Mouse (Mus musculus) liver, embryonic 15.5 days (tissue): ENCODE results near the gene Kbtbd13. TPM values are rescaled to one million over a fixed set of nuclear protein-coding genes. Genes with fewer than 3 reads are reported as not detected.
A peak's percentile ranks its signal among the peaks of the same experiment; 100 is the strongest.

Experiments
- ATAC-seq: fragments of 200-750 bp; cut with Nextera tagmentation; 2 replicates; pipeline ENCODE4 v1.8.0; 2017; ENCODE audit warnings: moderate number of reproducible peaks, mild to moderate bottlenecking, moderate library complexity; ENCODE audit not compliant: insufficient read depth
- H3K27ac ChIP-seq: fragments of 300-500 bp; sonication (generic); replicated peaks from 2 replicates; pipeline ENCODE4 v1.5.1; 2015; ENCODE audit warnings: mild to moderate bottlenecking, inconsistent platforms
- H3K27me3 ChIP-seq: fragments of 300-500 bp; sonication (generic); 2 replicates; pipeline ENCODE4 v1.6.1; 2015; ENCODE audit warnings: mild to moderate bottlenecking, inconsistent platforms
- H3K36me3 ChIP-seq: fragments of 300-500 bp; sonication (generic); replicated peaks from 2 replicates; pipeline ENCODE4 v1.6.1; 2015; ENCODE audit warnings: moderate library complexity, mild to moderate bottlenecking, inconsistent platforms
- H3K4me1 ChIP-seq: fragments of 300-500 bp; sonication (generic); replicated peaks from 2 replicates; pipeline ENCODE4 v1.6.1; 2015; ENCODE audit warnings: inconsistent platforms
- H3K4me2 ChIP-seq: fragments of 300-500 bp; sonication (generic); 2 replicates; pipeline ENCODE4 v1.6.1; 2015; ENCODE audit warnings: moderate library complexity, mild to moderate bottlenecking, inconsistent platforms
- H3K4me3 ChIP-seq: fragments of 300-500 bp; sonication (generic); replicated peaks from 2 replicates; pipeline ENCODE4 v1.5.1; 2015; ENCODE audit warnings: mild to moderate bottlenecking, inconsistent platforms
- H3K9ac ChIP-seq: fragments of 300-500 bp; sonication (generic); 2 replicates; pipeline ENCODE4 v1.6.1; 2015; ENCODE audit warnings: moderate library complexity, mild to moderate bottlenecking, inconsistent platforms
- H3K9me3 ChIP-seq: fragments of 300-500 bp; sonication (generic); replicated peaks from 2 replicates; pipeline ENCODE4 v1.6.1; 2016; ENCODE audit warnings: inconsistent platforms
- WGBS: fragments of 180-500 bp; shearing (Covaris S2); methylation state at CpG from one replicate; pipeline ENCODE4 v1.1.7; 2015; ENCODE audit warnings: mixed read lengths; ENCODE audit not compliant: insufficient replicate concordance; 5-methylcytosine and 5-hydroxymethylcytosine counted together
- polyA plus RNA-seq: library from polyadenylated mRNA; unstranded; fragments of >200 nt; fragmentation: Nextera tagmentation; extraction: Ambion mirVana; gene quantifications from 2 replicates; pipeline ENCODE4 v1.2.1, GENCODE M21; 2015

The Kbtbd13 gene
- polyA plus RNA-seq, 1 experiment from 2014 or later = 0.18 TPM

DNA sequence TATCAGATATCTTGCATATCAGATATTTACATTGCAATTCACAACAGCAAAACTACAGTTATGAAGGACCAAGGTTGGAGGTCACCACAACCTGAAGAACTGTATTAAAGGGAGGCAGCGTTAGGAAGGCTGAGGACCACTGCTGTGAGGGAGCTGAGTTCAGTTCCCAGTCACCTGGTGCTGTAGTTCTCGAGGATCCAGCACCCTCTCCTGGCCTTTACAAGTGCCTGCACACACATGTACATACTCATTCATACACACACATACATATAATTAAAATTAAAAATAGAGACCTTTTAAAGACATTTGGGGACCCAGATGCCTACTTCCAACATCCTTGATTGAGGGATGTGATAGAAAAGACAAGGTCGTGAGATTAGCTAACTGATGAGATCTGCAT is 28.2 kb upstream of the Kbtbd13 start:
- no peaks in the 10 kb centered on the region for H3K36me3 ChIP-seq
- WGBS = 54% methylated on average over 3 of the region's 3 CpGs
- no peaks in the 10 kb centered on the region for H3K27me3 ChIP-seq
- no peak overlapping the region for H3K4me2 ChIP-seq
- H3K9me3 ChIP-seq = no peaks in the 10 kb centered on the region
- no peak overlapping the region for H3K4me3 ChIP-seq
- ATAC-seq = no peak
- no peak overlapping the region for H3K9ac ChIP-seq
- H3K4me1 ChIP-seq = no peaks in the 10 kb centered on the region
- H3K27ac ChIP-seq = no peak overlapping the region

GRCm38 (mm10) chr9:65417738-65418137 is 26.3 kb upstream of the Kbtbd13 start:
- H3K4me1 ChIP-seq = no peaks in the 10 kb centered on the region
- H3K9ac ChIP-seq = no peak overlapping the region
- 69% methylated on average over 3 of the region's 3 CpGs for WGBS
- H3K4me3 ChIP-seq = no peak overlapping the region
- ATAC-seq = no peak
- H3K36me3 ChIP-seq = no peaks in the 10 kb centered on the region
- H3K27me3 ChIP-seq = no peaks in the 10 kb centered on the region
- H3K4me2 ChIP-seq = no peak overlapping the region
- H3K27ac ChIP-seq = no peak overlapping the region
- H3K9me3 ChIP-seq = no peaks in the 10 kb centered on the region

GRCm38 (mm10) chr9:65411326-65411725 is 19.9 kb upstream of the Kbtbd13 start:
- Histone ChIP-seq H3K9ac (no peak overlapping the region), H3K36me3 (no peaks in the 10 kb centered on the region), H3K27ac (no peak overlapping the region), H3K9me3 (no peaks in the 10 kb centered on the region), H3K4me1 (no peaks in the 10 kb centered on the region), H3K4me2 (no peak overlapping the region), H3K4me3 (no peak overlapping the region), H3K27me3 (no peaks in the 10 kb centered on the region)
- no peak for ATAC-seq
- 44% methylated on average over 3 of the region's 3 CpGs for WGBS

- H3K9ac ChIP-seq = no peak overlapping the region
- no peaks in the 10 kb centered on the region for H3K36me3 ChIP-seq
- H3K4me3 ChIP-seq = no peak overlapping the region
- H3K9me3 ChIP-seq = no peaks in the 10 kb centered on the region
- no peak overlapping the region for H3K4me2 ChIP-seq
- WGBS = 79% methylated on average over 8 of the region's 8 CpGs
- H3K4me1 ChIP-seq = no peaks in the 10 kb centered on the region
- H3K27me3 ChIP-seq = no peaks in the 10 kb centered on the region
- no peak for ATAC-seq
- H3K27ac ChIP-seq = no peak overlapping the region
Measured at GRCm38 (mm10) chr9:65410378-65410777, 18.9 kb upstream of the Kbtbd13 start.

GRCm38 (mm10) chr9:65408871-65409295 is 17.4 kb upstream of the Kbtbd13 start:
- H3K4me1 ChIP-seq = no peaks in the 10 kb centered on the region
- no peak overlapping the region for H3K4me2 ChIP-seq
- H3K4me3 ChIP-seq = no peak overlapping the region
- no peaks in the 10 kb centered on the region for H3K36me3 ChIP-seq
- H3K27me3 ChIP-seq = no peaks in the 10 kb centered on the region
- H3K9ac ChIP-seq = no peak overlapping the region
- WGBS = 57% methylated on average over 5 of the region's 5 CpGs
- ATAC-seq = no peak
- no peaks in the 10 kb centered on the region for H3K9me3 ChIP-seq
- H3K27ac ChIP-seq = no peak overlapping the region

DNA sequence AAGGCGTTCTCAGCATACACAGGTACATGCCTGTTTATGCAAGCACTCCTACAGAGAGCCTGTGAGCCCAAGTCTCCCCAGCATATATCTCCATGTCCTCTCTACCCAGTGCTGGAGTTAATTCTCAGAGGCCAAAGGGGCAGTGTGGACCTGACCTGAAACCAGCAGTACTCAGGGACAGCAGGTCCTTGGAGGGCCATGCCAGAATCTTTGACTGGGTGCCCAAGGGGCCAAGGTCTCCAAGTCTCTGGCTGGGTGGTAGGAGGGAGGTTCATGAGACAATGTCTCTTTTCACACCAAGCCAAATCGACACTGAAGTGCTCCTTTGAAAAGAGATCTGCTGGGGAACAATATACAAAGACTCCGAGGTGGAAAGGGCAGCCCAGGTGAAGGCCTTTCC is 16.4 kb upstream of the Kbtbd13 start:
- WGBS = 49% methylated on average over 3 of the region's 3 CpGs
- H3K36me3 ChIP-seq = no peaks in the 10 kb centered on the region
- H3K9ac ChIP-seq = no peak overlapping the region
- H3K4me2 ChIP-seq = no peak overlapping the region
- no peaks in the 10 kb centered on the region for H3K27me3 ChIP-seq
- H3K9me3 ChIP-seq = no peaks in the 10 kb centered on the region
- no peaks in the 10 kb centered on the region for H3K4me1 ChIP-seq
- no peak for ATAC-seq
- H3K27ac ChIP-seq = no peak overlapping the region
- H3K4me3 ChIP-seq = no peak overlapping the region

DNA sequence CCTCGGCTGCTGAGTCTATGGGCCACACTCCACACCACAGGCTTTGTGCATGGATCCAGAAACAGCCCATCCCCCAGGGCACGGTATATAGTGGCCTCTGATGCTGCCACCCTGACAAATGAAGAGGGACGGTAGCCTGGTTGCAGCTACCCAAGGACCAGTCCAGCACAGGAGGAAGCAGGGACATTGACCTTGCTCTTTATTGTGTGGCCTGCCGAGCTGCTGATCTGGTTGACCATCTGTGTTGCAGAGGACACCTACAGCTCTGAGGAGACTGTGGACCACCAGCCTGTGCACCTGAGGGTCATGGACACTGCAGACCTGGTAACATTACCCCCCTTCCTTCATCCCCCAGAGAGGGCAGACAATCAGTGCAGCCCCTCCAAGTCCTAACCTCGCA is 15.9 kb upstream of the Kbtbd13 start:
- 65% methylated on average over 5 of the region's 5 CpGs for WGBS
- Histone ChIP-seq H3K4me1 (no peaks in the 10 kb centered on the region), H3K4me2 (no peak overlapping the region), H3K27ac (no peak overlapping the region), H3K27me3 (no peaks in the 10 kb centered on the region), H3K4me3 (no peak overlapping the region), H3K36me3 (no peaks in the 10 kb centered on the region), H3K9ac (no peak overlapping the region), H3K9me3 (no peaks in the 10 kb centered on the region)
- no peak for ATAC-seq

- Histone ChIP-seq H3K4me1 (no peaks in the 10 kb centered on the region), H3K27ac (no peak overlapping the region), H3K9me3 (no peaks in the 10 kb centered on the region), H3K9ac (no peak overlapping the region), H3K4me2 (no peak overlapping the region), H3K36me3 (no peaks in the 10 kb centered on the region), H3K27me3 (no peaks in the 10 kb centered on the region), H3K4me3 (no peak overlapping the region)
- 56% methylated on average over 2 of the region's 2 CpGs for WGBS
- ATAC-seq = no peak
Measured at GRCm38 (mm10) chr9:65405184-65405449, 13.7 kb upstream of the Kbtbd13 start.

DNA sequence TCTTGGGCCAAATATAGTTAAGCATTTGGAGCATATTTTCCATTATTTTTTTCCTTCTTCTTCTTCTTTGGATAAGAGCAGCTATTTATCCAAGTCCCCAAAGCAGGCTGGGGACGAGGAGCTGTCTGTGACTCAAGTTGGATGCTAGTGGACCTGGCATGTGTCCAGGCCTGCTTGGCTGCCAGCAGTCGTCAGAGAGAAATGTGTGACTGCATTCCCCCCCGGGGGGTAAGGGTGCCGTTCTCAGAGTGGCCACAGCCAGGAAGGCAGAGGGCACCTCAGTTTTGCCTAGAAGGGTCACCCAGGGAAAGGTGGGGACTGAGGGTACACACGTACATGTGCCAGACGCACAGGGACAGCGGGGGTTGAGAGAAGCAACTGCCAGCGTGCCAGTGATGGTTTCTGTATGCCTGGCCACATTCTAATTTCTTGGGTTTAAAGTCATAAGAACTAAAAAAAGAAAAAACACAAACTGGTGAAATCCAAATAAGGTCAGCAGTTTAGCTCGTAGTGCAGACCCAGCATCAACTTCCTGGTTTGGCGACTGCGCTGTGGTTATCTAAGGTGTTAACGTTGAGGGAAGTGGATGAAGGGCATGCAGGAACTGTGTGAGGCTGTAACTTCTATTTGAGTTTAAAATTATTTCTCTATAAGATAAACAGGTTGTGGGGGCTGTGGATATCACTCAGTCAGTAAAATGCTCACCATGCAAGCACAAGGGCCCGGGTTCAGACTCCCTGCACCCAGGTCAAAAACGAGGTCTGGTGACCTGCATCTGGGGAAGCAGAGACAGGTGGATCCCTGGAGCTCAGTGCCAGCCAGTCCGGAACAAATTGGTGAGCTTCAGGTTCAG is 13.1 kb upstream of the Kbtbd13 start:
- no peaks in the 10 kb centered on the region for H3K36me3 ChIP-seq
- no peak overlapping the region for H3K9ac ChIP-seq
- ATAC-seq = no peak
- H3K27ac ChIP-seq = no peak overlapping the region
- H3K4me1 ChIP-seq = no peaks in the 10 kb centered on the region
- WGBS = 52% methylated on average over 15 of the region's 15 CpGs
- H3K27me3 ChIP-seq = 0 out of 2 replicates have a peak, but pooled peaks cover 4% of the 10 kb centered on the region
- no peak overlapping the region for H3K4me3 ChIP-seq
- no peaks in the 10 kb centered on the region for H3K9me3 ChIP-seq
- no peak overlapping the region for H3K4me2 ChIP-seq

GRCm38 (mm10) chr9:65399934-65400333 is 8.5 kb upstream of the Kbtbd13 start:
- H3K4me3 ChIP-seq = no peak overlapping the region
- WGBS = 74% methylated on average over 6 of the region's 6 CpGs
- H3K27me3 ChIP-seq = peaks cover 28% of the 10 kb centered on the region; the same call in 1 of the 2 replicates
- H3K4me1 ChIP-seq = peaks cover 8% of the 10 kb centered on the region
- ATAC-seq = no peak
- no peaks in the 10 kb centered on the region for H3K9me3 ChIP-seq
- H3K9ac ChIP-seq = no peak overlapping the region
- no peak overlapping the region for H3K4me2 ChIP-seq
- H3K27ac ChIP-seq = no peak overlapping the region
- H3K36me3 ChIP-seq = no peaks in the 10 kb centered on the region

- Histone ChIP-seq H3K4me2 (peak within 1 kb of the TSS; percentile 78), H3K36me3 (no peaks in the 10 kb centered on the region), H3K4me1 (peaks cover 10% of the 10 kb centered on the region), H3K27me3 (peaks cover 32% of the 10 kb centered on the region; the same call in 1 of the 2 replicates), H3K9ac (no peak within 1 kb of the TSS), H3K9me3 (no peaks in the 10 kb centered on the region), H3K4me3 (peak within 1 kb of the TSS; percentile 48), H3K27ac (no peak within 1 kb of the TSS)
- ATAC-seq = no peak
- WGBS = 1% methylated on average over 24 of the region's 24 CpGs
Measured at GRCm38 (mm10) chr9:65398279-65398678, 6.8 kb upstream of the Kbtbd13 start, which contains the start of gene Rasl12. Gene Rasl12, plus strand, starts transcription at chr9:65398506.

GRCm38 (mm10) chr9:65394360-65394759 is 2.9 kb upstream of the Kbtbd13 start:
- Histone ChIP-seq H3K4me3 (no peak overlapping the region), H3K27ac (no peak overlapping the region), H3K4me1 (peaks cover 16% of the 10 kb centered on the region), H3K36me3 (no peaks in the 10 kb centered on the region), H3K9ac (no peak overlapping the region), H3K4me2 (no peak overlapping the region), H3K9me3 (no peaks in the 10 kb centered on the region), H3K27me3 (peaks cover 65% of the 10 kb centered on the region)
- no peak for ATAC-seq
- WGBS = 50% methylated on average over 2 of the region's 2 CpGs
